Mouse (Mus musculus) megakaryocyte, embryonic 14.5 days (primary cell): ENCODE data around the gene Ccnt1.

Source experiments
- FLI1 ChIP-seq: IDR thresholded peaks from 2 replicates; pipeline ENCODE4 v1.6.1; 2012; ENCODE audit warnings: low read length, inconsistent platforms, mixed read lengths
- GATA1 ChIP-seq: IDR thresholded peaks from 3 replicates; pipeline ENCODE4 v1.6.1; 2012; ENCODE audit warnings: mixed read lengths, low read length, inconsistent platforms, borderline replicate concordance

GRCm38 (mm10) chr15:98566973-98567277, 3.8 kb downstream of the Ccnt1 start:
- TF ChIP-seq FLI1 (no peak), GATA1 (no peak)
